Mouse (Mus musculus): Measurements from ENCODE around the gene Aktip.

DNA sequence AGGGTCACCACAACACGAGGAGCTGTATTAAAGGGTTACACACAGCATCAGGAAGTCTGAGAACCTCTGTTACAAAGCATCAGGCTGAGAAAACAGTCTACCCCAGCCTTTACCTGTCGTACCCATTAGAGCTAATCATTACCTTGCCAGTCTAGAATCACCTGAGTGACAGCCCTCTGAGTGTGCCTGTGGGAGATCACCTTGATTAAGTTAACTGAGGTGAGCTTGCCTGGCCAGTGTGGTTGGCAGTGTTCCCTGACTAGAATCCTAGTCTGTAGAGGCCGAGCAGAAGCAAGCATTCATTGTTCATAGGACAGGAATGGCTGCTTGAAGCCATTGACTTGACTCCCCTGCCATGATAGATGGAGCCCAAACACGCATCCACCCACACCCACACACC is 58.9 kb downstream of the Aktip start:
- TF ChIP-seq CTCF (conservative IDR thresholded peaks at IDR 0.05 in 1 of 2, IDR thresholded peaks at IDR 0.05 in 1 of 2; ENCODE audit: low read depth in 2 of 2, low read length in 2 of 2) (no peak), MAX (IDR thresholded peaks at IDR 0.05; ENCODE audit: low read length) (no peak), HCFC1 (IDR thresholded peaks at IDR 0.05; ENCODE audit: low read depth, low read length) (no peak), RAD21 (IDR thresholded peaks at IDR 0.05; ENCODE audit: low read depth, low read length) (no peak), POLR2A (IDR thresholded peaks at IDR 0.05; ENCODE audit: low read depth, low read length) (no peak)
